Mouse (Mus musculus) bone marrow macrophage, adult 2 months (primary cell): ENCODE data around the gene Crybg2. TPM values are rescaled to one million over a fixed set of nuclear protein-coding genes. Genes with fewer than 3 reads are reported as not detected.

Experiments used
- H3K27ac ChIP-seq: 2 replicates; pipeline ENCODE4 v1.5.1; 2012; ENCODE audit warnings: low read depth, low read length; ENCODE audit not compliant: insufficient read depth
- H3K4me1 ChIP-seq: 2 replicates; pipeline ENCODE4 v1.6.1; 2012; ENCODE audit warnings: low read length; ENCODE audit not compliant: control insufficient read depth, insufficient read depth
- H3K4me3 ChIP-seq: 2 replicates; pipeline ENCODE4 v1.5.1; 2012; ENCODE audit warnings: mild to moderate bottlenecking, low read length, moderate library complexity; ENCODE audit not compliant: insufficient read depth
- CTCF ChIP-seq: IDR thresholded peaks from 2 replicates; pipeline ENCODE4 v1.5.1; 2012; ENCODE audit warnings: low read depth, mild to moderate bottlenecking, low read length, moderate library complexity
- POLR2A ChIP-seq: IDR thresholded peaks from 2 replicates; pipeline ENCODE4 v1.6.1; 2012; ENCODE audit warnings: mild to moderate bottlenecking, low read depth, low read length, borderline replicate concordance
- polyA plus RNA-seq: library from polyadenylated mRNA; stranded (reverse); fragments of >200 nt; gene quantifications from 2 replicates; pipeline ENCODE4 v1.2.4, GENCODE M21; 2012; ENCODE audit not compliant: missing spikeins, insufficient read depth, insufficient read length

Gene Crybg2
- polyA plus RNA-seq, 1 experiment = 0.71 TPM

- Histone ChIP-seq H3K27ac (no peak overlapping the region), H3K4me1 (no peaks in the 10 kb centered on the region), H3K4me3 (peak overlapping the region; percentile 5; the same call in 1 of the 2 replicates)
- no peak for TF ChIP-seq POLR2A
- TF ChIP-seq CTCF = no peak
These were observed 2.4 kb upstream of the Crybg2 start for GRCm38 (mm10) chr4:134058166-134058715.

GRCm38 (mm10) chr4:134058908-134059307 is 1.7 kb upstream of the Crybg2 start:
- TF ChIP-seq CTCF = no peak
- TF ChIP-seq POLR2A = no peak
- H3K27ac ChIP-seq = no peak overlapping the region
- no peaks in the 10 kb centered on the region for H3K4me1 ChIP-seq
- no peak overlapping the region for H3K4me3 ChIP-seq

GRCm38 (mm10) chr4:134061166-134061830 is 683 bp downstream of the Crybg2 start:
- no peaks in the 10 kb centered on the region for H3K4me1 ChIP-seq
- TF ChIP-seq CTCF (no peak), POLR2A (no peak)
- H3K4me3 ChIP-seq = no peak overlapping the region
- no peak overlapping the region for H3K27ac ChIP-seq

- H3K27ac ChIP-seq = no peak overlapping the region
- H3K4me3 ChIP-seq = no peak overlapping the region
- TF ChIP-seq POLR2A (no peak), CTCF (no peak)
- no peaks in the 10 kb centered on the region for H3K4me1 ChIP-seq
These were observed 1.4 kb downstream of the Crybg2 start for GRCm38 (mm10) chr4:134061944-134062446.

- Histone ChIP-seq H3K4me1 (no peaks in the 10 kb centered on the region), H3K27ac (no peak overlapping the region), H3K4me3 (no peak overlapping the region)
- TF ChIP-seq POLR2A (no peak), CTCF (no peak)
These were observed 1.9 kb downstream of the Crybg2 start for GRCm38 (mm10) chr4:134062561-134062960.

GRCm38 (mm10) chr4:134065431-134066004 is 4.9 kb downstream of the Crybg2 start:
- H3K4me3 ChIP-seq = no peak overlapping the region
- H3K4me1 ChIP-seq = no peaks in the 10 kb centered on the region
- H3K27ac ChIP-seq = no peak overlapping the region
- TF ChIP-seq POLR2A = no peak

- TF ChIP-seq CTCF = no peak
- no peak for TF ChIP-seq POLR2A
- H3K4me1 ChIP-seq = no peaks in the 10 kb centered on the region
- no peak overlapping the region for H3K27ac ChIP-seq
- H3K4me3 ChIP-seq = no peak overlapping the region
These were observed 6.8 kb downstream of the Crybg2 start for GRCm38 (mm10) chr4:134067383-134067782.

GRCm38 (mm10) chr4:134067833-134068544 is 7.4 kb downstream of the Crybg2 start:
- TF ChIP-seq CTCF (no peak), POLR2A (no peak)
- H3K4me3 ChIP-seq = no peak overlapping the region
- no peak overlapping the region for H3K27ac ChIP-seq
- H3K4me1 ChIP-seq = no peaks in the 10 kb centered on the region

GRCm38 (mm10) chr4:134068793-134069580 is 8.4 kb downstream of the Crybg2 start:
- TF ChIP-seq CTCF = no peak
- TF ChIP-seq POLR2A = no peak
- Histone ChIP-seq H3K4me1 (no peaks in the 10 kb centered on the region), H3K4me3 (no peak overlapping the region), H3K27ac (no peak overlapping the region)
